Mouse (Mus musculus): ENCODE measurements around the gene Crybg1. TPM values are rescaled to one million over a fixed set of nuclear protein-coding genes. Genes with fewer than 3 reads are reported as not detected.

The Crybg1 gene
- polyA plus RNA-seq, 1 experiment: 7.0 TPM

- H3K4me3 ChIP-seq (replicated peaks; ENCODE audit: extremely low read depth, low read depth, low read length): no peak overlapping the region
- H3K4me1 ChIP-seq (ENCODE audit: control insufficient read depth, insufficient read depth, low read length): no peaks in the 10 kb centered on the region
- TF ChIP-seq POLR2A (IDR thresholded peaks at IDR 0.05; ENCODE audit: borderline replicate concordance, extremely low read depth, low read depth, low read length) (no peak), CTCF (IDR thresholded peaks at IDR 0.05; ENCODE audit: insufficient read depth, low read length) (no peak)
- WGBS: 67% methylated on average over 12 of the region's 12 CpGs
- no peak for DNase-seq
These were observed 36.5 kb downstream of the Crybg1 start for GRCm38 (mm10) chr10:44112005-44112675.

GRCm38 (mm10) chr10:44111168-44111567 lies 37.5 kb downstream of the Crybg1 start:
- no peak overlapping the region for H3K4me3 ChIP-seq (replicated peaks; ENCODE audit: extremely low read depth, low read depth, low read length)
- TF ChIP-seq POLR2A (IDR thresholded peaks at IDR 0.05; ENCODE audit: borderline replicate concordance, extremely low read depth, low read depth, low read length) (no peak), CTCF (IDR thresholded peaks at IDR 0.05; ENCODE audit: insufficient read depth, low read length) (no peak)
- DNase-seq: no peak
- 77% methylated on average over 10 of the region's 10 CpGs for WGBS
- no peaks in the 10 kb centered on the region for H3K4me1 ChIP-seq (ENCODE audit: control insufficient read depth, insufficient read depth, low read length)

DNA sequence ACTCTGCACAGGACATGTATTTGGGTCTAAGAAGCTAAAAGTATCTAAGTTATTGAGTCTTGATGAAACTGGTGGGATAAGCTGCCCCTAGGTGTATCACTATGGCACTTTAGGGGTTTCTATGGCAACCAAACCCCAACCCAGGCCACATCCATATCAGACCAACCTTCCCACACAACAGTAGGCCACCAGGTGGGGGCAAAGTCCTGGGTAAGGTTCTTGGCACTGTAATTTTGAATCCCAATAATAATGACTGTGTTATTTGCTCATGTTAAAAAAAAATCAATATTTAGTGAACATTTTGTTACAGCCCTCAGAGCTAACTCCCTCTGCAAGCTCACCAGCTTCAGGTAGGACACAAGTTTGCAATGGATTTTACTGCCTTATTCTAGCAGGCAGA lies 38.2 kb downstream of the Crybg1 start:
- H3K4me3 ChIP-seq (replicated peaks; ENCODE audit: extremely low read depth, low read depth, low read length): no peak overlapping the region
- TF ChIP-seq POLR2A (IDR thresholded peaks at IDR 0.05; ENCODE audit: borderline replicate concordance, extremely low read depth, low read depth, low read length): no peak
- no peak for TF ChIP-seq CTCF (IDR thresholded peaks at IDR 0.05; ENCODE audit: insufficient read depth, low read length)
- no peak for DNase-seq
- no peaks in the 10 kb centered on the region for H3K4me1 ChIP-seq (ENCODE audit: control insufficient read depth, insufficient read depth, low read length)

GRCm38 (mm10) chr10:44094794-44095193 lies 53.9 kb downstream of the Crybg1 start:
- DNase-seq: no peak
- TF ChIP-seq POLR2A (IDR thresholded peaks at IDR 0.05; ENCODE audit: borderline replicate concordance, extremely low read depth, low read depth, low read length): no peak
- no peak for TF ChIP-seq CTCF (IDR thresholded peaks at IDR 0.05; ENCODE audit: insufficient read depth, low read length)
- WGBS: 48% methylated on average over 2 of the region's 2 CpGs

GRCm38 (mm10) chr10:44091757-44092156 lies 56.9 kb downstream of the Crybg1 start:
- 90% methylated on average over 2 of the region's 2 CpGs for WGBS
- no peak for DNase-seq
- H3K4me3 ChIP-seq (replicated peaks; ENCODE audit: extremely low read depth, low read depth, low read length): no peak overlapping the region
- TF ChIP-seq POLR2A (IDR thresholded peaks at IDR 0.05; ENCODE audit: borderline replicate concordance, extremely low read depth, low read depth, low read length) (no peak), CTCF (IDR thresholded peaks at IDR 0.05; ENCODE audit: insufficient read depth, low read length) (no peak)
- no peaks in the 10 kb centered on the region for H3K4me1 ChIP-seq (ENCODE audit: control insufficient read depth, insufficient read depth, low read length)

More at GRCm38 (mm10) chr10:44094794-44095193, 53.9 kb downstream of the Crybg1 start:
- Histone ChIP-seq H3K4me3 (replicated peaks; ENCODE audit: extremely low read depth, low read depth, low read length) (no peak overlapping the region), H3K4me1 (ENCODE audit: control insufficient read depth, insufficient read depth, low read length) (no peaks in the 10 kb centered on the region)

DNA sequence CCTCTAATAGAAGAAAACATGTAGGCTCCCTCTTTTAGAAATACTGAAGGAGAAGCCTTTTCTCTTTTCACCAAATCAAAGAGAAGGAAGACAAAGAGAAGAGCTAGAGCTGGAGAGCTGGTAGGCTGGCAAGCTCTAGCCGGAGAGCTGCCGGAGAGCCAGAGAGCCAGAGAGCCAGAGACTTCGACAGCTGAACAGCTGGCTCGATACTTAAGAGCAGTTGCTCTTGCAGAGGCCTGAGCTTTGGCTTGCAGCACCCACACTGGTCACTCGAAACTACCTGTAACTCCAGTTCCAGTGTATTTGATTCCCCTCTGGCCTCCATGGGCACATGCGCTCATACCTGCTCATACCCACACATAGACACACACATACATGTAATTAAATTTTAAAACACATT lies 68.3 kb downstream of the Crybg1 start:
- Histone ChIP-seq H3K4me1 (ENCODE audit: control insufficient read depth, insufficient read depth, low read length) (no peaks in the 10 kb centered on the region), H3K4me3 (replicated peaks; ENCODE audit: extremely low read depth, low read depth, low read length) (no peak overlapping the region)
- WGBS: 60% methylated on average over 6 of the region's 6 CpGs
- DNase-seq: no peak
- TF ChIP-seq CTCF (IDR thresholded peaks at IDR 0.05; ENCODE audit: insufficient read depth, low read length) (no peak), POLR2A (IDR thresholded peaks at IDR 0.05; ENCODE audit: borderline replicate concordance, extremely low read depth, low read depth, low read length) (no peak)

DNA sequence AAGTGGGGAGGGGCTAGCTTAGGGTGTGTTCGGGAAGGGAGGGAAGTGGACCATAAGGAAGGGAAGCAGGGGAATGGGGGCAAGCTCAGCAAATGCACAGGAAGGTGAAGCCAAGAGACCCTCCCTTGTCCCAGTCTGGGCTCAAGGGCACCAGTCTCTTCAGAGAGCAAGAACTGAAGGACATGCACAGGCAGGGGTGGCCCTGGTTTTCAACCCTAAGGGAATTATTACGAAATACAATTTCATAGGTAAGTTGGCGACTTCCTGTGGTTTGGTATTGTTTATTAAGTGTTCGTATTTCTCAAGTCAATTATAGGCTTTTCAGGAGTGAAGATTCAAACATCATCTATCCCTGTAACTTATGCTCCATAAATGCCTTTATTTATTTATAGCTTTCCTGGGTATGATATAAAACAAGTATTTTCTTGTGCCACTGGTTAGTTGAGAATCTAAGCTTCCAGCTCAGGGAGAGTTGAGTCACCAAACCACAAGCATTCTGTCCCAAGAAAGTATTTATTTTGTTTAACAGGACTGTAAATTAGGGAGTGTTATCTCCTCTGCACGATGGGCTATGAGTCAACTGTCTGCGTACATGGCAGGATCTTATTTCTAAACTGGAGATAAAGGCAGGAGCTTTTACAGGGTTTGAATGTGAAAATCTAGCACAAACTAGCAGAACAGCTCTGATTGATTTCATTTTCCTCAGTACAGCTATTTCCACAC lies 69.7 kb downstream of the Crybg1 start:
- no peak for DNase-seq
- 42% methylated on average over 6 of the region's 6 CpGs for WGBS
- Histone ChIP-seq H3K4me1 (ENCODE audit: control insufficient read depth, insufficient read depth, low read length) (no peaks in the 10 kb centered on the region), H3K4me3 (replicated peaks; ENCODE audit: extremely low read depth, low read depth, low read length) (no peak overlapping the region)
- TF ChIP-seq CTCF (IDR thresholded peaks at IDR 0.05; ENCODE audit: insufficient read depth, low read length) (no peak), POLR2A (IDR thresholded peaks at IDR 0.05; ENCODE audit: borderline replicate concordance, extremely low read depth, low read depth, low read length) (no peak)

DNA sequence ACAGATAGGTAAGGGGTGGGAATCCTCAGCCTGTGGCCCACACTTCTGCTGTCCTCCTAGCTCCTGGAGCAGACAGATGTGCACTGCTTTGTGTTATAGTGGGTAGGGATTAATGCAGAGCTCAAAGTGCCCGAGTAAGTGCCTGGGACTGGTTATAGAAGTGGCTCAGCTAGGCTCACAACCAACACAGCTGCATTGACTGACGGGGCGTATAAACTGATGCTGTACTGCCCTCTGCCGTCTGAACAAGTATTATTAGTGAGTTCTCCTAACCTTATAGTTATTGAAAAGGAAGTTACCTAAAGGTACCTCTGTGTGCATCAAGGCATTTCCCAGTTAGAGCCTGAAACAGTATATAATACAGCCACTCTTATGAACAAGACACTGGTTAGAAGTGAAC lies 77.6 kb downstream of the Crybg1 start:
- Histone ChIP-seq H3K4me1 (ENCODE audit: control insufficient read depth, insufficient read depth, low read length) (no peaks in the 10 kb centered on the region), H3K4me3 (replicated peaks; ENCODE audit: extremely low read depth, low read depth, low read length) (no peak overlapping the region)
- WGBS: 4% methylated on average over 4 of the region's 4 CpGs
- no peak for TF ChIP-seq POLR2A (IDR thresholded peaks at IDR 0.05; ENCODE audit: borderline replicate concordance, extremely low read depth, low read depth, low read length)
- TF ChIP-seq CTCF (IDR thresholded peaks at IDR 0.05; ENCODE audit: insufficient read depth, low read length): peak; percentile 62
- DNase-seq: peak; percentile 46

DNA sequence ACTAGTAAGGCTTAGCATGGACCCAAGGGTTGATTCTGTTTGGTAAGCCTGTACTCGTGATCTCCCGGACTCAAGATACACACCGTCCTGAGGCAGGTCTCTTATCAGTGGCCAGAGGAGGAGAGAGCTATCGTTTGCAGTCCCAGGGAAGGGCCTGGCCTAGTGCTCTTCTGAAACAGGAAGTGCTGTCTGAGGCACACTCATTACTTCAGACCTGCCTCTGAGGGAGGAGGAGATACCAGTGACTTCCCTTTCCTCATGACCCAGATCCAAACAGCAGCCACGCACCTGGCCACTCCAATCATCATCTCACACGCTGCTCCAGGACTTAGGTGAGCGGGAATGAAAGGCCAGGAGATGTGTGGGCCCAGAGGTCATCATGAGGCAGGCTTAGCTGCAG lies 79.5 kb downstream of the Crybg1 start:
- no peak for TF ChIP-seq POLR2A (IDR thresholded peaks at IDR 0.05; ENCODE audit: borderline replicate concordance, extremely low read depth, low read depth, low read length)
- no peak for TF ChIP-seq CTCF (IDR thresholded peaks at IDR 0.05; ENCODE audit: insufficient read depth, low read length)
- Histone ChIP-seq H3K4me3 (replicated peaks; ENCODE audit: extremely low read depth, low read depth, low read length) (no peak overlapping the region), H3K4me1 (ENCODE audit: control insufficient read depth, insufficient read depth, low read length) (no peaks in the 10 kb centered on the region)
- DNase-seq: no peak
- whole genome bisulfite sequencing: 48% methylated on average over 7 of the region's 7 CpGs

- 89% methylated on average over 6 of the region's 6 CpGs for WGBS
- TF ChIP-seq POLR2A (IDR thresholded peaks at IDR 0.05; ENCODE audit: borderline replicate concordance, extremely low read depth, low read depth, low read length): no peak
- TF ChIP-seq CTCF (IDR thresholded peaks at IDR 0.05; ENCODE audit: insufficient read depth, low read length): no peak
- DNase-seq: no peak
- Histone ChIP-seq H3K4me1 (ENCODE audit: control insufficient read depth, insufficient read depth, low read length) (no peaks in the 10 kb centered on the region), H3K4me3 (replicated peaks; ENCODE audit: extremely low read depth, low read depth, low read length) (no peak overlapping the region)
These were observed 82.7 kb downstream of the Crybg1 start for GRCm38 (mm10) chr10:44065848-44066360.
